Mouse (Mus musculus) effector memory CD4-positive, alpha-beta T cell, adult 7 months (primary cell): ENCODE data around the gene Trex1. TPM values are rescaled to one million over a fixed set of nuclear protein-coding genes. Genes with fewer than 3 reads are reported as not detected.

Experiments used
- polyA plus RNA-seq: library from polyadenylated mRNA; unstranded; fragments of 100-300 nt; shearing (Covaris generic); gene quantifications from one replicate; pipeline ENCODE4 v1.2.1, GENCODE M21; 2017

The Trex1 gene
- 103 TPM for polyA plus RNA-seq

DNA sequence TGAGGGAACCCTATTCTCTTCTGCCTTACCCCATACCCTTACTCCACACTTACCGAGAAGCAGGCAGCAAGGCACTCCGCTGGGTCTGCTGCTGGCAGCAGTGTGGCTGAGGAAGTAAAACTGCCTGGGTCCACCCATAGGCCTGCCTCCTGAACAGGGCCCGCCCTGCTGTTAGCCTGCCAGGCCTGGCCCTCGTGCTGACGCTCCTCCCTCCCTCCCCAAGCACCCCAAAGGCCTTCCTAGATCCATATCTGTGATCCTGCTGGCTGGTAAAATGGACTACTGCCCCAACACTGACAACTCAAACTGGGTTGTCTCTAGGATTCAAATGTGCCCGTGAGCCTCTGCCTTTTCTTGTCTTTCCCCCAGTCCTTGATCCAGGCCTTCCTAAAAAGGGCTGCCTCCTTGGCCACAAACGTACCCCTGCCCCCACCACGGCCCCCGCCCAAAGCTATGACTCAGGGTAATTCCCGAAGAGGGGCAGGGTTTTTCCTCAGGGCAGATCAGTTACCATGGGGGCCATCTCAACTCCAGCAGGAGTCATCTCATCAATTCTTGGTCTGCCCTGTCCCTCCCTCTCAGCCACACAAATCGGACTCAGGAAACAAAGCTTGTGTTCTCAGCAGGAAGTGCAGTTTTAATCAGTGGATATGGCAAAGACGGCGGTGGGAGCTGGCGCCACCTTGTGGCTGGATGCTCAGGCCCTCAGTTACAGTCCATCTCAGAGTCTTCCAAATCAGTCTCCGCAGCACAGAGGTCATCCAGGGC lies at the start of gene Trex1:
Trex1 (minus strand) TSS at position 599 of the 768 bp plus-strand sequence.

DNA sequence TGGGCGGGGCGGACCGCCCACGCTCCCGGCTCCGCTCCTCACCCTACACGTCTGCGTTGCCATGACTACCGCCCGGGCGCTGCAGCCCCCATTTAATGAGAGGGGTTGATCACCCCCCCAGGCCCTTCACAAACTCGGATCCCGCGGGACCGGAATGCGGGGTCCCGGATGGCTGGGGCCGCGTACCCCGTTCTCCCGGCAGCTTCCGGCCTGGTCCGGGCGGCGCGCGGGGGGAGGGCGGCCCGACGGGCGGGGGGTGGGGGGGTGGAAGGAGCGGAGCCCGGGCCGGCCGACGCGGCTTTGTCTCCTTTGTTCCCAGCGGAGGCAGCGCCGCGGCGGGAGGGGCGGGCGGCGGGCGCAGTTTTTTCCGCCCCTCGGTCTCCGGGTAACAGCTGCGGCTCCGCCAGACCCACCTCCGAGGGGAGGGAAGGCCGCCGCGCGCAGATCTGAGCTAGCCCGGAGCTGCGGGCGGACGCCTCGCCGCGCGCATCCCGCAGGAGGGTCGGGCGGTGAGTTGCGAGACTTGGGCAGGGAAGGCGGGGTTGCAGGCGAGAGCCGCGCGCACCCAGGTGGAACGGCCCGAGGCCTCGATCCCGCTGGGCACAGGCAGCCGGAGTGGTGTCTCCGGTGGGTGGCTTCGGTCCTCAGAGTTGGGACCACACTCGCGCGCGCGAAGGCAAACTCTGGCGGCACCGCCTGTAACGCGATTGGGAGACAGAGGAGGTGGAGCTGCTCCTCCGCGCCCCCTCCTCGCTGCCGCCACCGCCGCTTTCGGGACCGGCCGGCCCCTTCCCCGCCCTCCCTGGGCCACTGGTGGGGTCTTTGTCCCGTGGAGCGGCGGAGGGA lies 35.8 kb upstream of the Trex1 start, which contains the start of gene Plxnb1:
Plxnb1 (plus strand) TSS at position 253 of the 846 bp plus-strand sequence.

DNA sequence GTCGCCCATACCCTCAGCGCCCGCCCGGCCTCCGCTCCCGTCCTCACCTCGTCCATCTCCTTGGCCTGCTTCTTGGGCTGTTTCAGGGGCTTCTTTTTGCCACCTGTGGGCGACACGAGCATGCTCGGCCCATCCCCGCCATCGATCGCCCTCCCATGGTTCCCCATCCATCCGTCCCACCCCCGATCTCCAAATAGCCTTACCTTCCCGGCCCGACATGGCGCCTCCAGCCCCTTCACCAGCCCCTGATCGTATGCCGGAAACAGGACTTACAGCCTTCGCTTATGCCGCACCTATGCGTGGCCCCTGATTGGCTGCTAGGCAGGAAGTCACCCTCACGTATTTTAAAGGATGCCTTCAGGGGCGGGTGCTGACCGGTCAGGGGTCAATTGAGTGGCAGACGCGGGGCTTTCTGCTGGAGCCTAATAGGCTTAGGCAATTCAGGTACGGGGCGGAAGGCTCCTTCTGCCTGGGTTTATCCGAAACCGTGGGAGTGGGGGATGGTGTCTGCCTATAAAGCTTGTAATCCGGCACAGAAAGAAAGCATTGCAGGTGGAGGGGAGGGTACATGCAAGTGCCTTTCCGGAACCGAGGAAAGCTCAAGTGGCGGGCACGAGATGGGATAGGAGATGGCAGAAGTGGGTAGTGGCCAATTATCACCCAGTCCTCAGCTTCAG lies 22.7 kb upstream of the Trex1 start, which contains the start of the genes Ccdc51 and Tma7:
Ccdc51 (plus strand) TSS at position 370 of the 677 bp plus-strand sequence.
Tma7 (minus strand) TSS at position 464 of the 677 bp plus-strand sequence.

DNA sequence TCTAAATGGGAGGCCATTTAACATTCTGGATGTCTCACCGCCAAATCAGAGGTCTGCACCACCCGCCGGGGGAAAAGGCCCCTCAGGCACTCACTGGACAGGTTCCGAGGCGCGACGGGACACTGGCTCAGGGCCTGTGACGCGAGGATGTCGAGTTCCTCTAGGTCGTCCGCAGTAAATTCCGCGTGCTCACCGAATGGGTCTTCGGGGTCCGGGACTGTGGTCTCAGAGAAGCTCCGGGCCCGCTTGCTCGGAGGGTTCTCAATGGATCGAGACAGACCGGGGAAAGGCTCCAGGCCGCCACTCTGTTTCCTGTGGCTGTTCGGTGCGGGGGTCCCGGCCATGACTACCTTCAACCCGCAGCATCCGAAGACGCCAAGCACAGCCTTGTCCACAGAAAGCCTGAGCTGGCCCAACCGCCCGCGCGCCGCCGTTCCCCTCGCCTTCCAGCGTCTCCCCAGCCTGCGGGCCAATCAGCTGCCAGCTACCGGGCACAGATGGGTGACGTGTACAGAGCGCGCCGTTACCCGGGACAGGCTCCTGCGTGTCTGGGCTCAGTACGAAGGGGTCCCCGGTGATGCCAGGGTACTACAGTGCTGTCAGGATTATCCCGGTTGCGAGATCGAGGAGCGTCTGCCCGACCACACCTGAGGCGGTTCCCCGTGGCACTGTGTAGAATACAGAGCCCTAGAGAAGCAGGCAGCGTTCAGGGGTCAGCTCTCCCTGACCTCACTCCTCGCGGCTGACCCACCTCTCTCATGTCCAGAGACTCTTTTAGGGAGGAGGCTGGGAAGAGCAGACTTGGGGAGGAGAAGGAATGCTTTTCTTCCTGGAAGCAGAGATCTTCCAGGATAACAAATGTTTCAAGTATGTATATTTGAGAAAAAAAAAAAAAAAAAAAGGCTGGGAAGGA lies 14.4 kb upstream of the Trex1 start, which contains the start of gene Atrip:
Atrip (minus strand) TSS at position 464 of the 913 bp plus-strand sequence.

DNA sequence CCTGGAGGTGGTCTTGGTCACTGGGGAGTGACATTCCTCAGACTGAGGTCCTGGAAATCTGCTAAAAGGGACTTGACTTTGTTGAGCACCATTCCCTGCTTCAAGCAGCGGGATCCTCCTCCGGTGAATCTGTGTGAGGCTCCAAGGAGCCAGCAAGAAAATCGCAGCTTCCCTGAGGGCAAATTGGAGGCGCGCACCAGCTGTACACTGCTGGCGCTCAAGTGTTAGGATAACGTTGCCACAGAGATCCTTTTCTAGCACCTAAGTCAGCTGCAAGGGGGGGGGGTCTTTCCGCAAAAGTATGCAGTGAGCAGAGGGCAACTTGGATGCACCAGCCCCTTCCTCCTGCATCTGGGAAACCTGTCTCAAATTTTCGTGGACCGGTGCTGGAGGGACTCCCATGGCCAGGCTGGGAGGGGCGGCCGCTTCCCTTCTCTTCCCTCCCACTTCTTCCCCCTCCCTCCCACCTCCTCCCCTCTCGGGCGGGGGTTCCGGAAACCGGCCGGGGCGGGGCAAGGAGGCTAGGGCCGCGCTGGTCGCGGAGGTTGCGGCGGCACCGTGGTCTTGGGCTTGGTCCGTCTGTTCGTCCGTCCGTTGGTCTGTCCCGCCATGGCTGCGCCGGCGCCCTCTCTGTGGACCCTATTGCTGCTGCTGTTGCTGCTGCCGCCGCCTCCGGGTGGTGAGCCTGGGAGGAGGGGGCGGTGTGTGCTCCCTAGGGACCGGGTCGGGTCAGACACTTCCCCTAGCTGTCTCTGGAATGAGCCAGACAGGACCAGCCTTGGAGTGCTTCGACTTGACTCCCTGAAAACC lies 21.2 kb downstream of the Trex1 start, which contains the start of gene Shisa5:
Shisa5 (plus strand) TSS at position 480 of the 810 bp plus-strand sequence.

Other genes with a start within 250 kb of the Trex1 start
- gene Celsr3, start 233.4 kb downstream of the Trex1 start, polyA plus RNA-seq = 0.06 TPM
- gene Slc26a6, start 206.5 kb downstream of the Trex1 start, polyA plus RNA-seq = 10.1 TPM
- not detected for gene Tmem89, start 145.1 kb downstream of the Trex1 start, polyA plus RNA-seq
- gene Uqcrc1, start 123.1 kb downstream of the Trex1 start, polyA plus RNA-seq = 241 TPM
- gene Col7a1, start 106.1 kb downstream of the Trex1 start, polyA plus RNA-seq = 0.49 TPM
- gene Ucn2, start 73.7 kb downstream of the Trex1 start, polyA plus RNA-seq = not detected
- 5.2 TPM for gene Pfkfb4, start 68.0 kb downstream of the Trex1 start, polyA plus RNA-seq
- gene Shisa5, start 21.2 kb downstream of the Trex1 start, polyA plus RNA-seq = 2,718 TPM
- gene Atrip, start 14.4 kb upstream of the Trex1 start, polyA plus RNA-seq = 13.4 TPM
- gene Ccdc51, start 22.8 kb upstream of the Trex1 start, polyA plus RNA-seq = 5.5 TPM
- gene Tma7, start 22.9 kb upstream of the Trex1 start, polyA plus RNA-seq = 490 TPM
- 1.9 TPM for gene Plxnb1, start 35.7 kb upstream of the Trex1 start, polyA plus RNA-seq
- not detected for gene Fbxw21, start 102.3 kb upstream of the Trex1 start, polyA plus RNA-seq
- gene Fbxw13, start 136.2 kb upstream of the Trex1 start, polyA plus RNA-seq = not detected
- gene Fbxw20, start 175.0 kb upstream of the Trex1 start, polyA plus RNA-seq = 0.28 TPM
- gene Fbxw14, start 227.9 kb upstream of the Trex1 start, polyA plus RNA-seq = not detected